Mouse (Mus musculus) thymus, adult 2 months (tissue): ENCODE data around the gene Gtf2h2. TPM values are rescaled to one million over a fixed set of nuclear protein-coding genes. Genes with fewer than 3 reads are reported as not detected.

Experiments used
- DNase-seq: peaks from one replicate; pipeline ENCODE4 v3.0.0; 2021
- H3K27ac ChIP-seq: fragments of 200-500 bp; 2 replicates; pipeline ENCODE4 v1.5.1; 2012; ENCODE audit warnings: low read length, control low read depth; ENCODE audit not compliant: control insufficient read depth, insufficient read depth
- H3K27me3 ChIP-seq: fragments of 200-500 bp; 2 replicates; pipeline ENCODE4 v1.6.1; 2012; ENCODE audit warnings: mild to moderate bottlenecking, low read length, moderate library complexity, mixed read lengths; ENCODE audit not compliant: control insufficient read depth, insufficient read depth
- H3K36me3 ChIP-seq: fragments of 200-500 bp; 2 replicates; pipeline ENCODE4 v1.6.1; 2012; ENCODE audit warnings: mild to moderate bottlenecking, low read length, moderate library complexity; ENCODE audit not compliant: control insufficient read depth, insufficient read depth
- H3K4me1 ChIP-seq: fragments of 200-500 bp; replicated peaks from 2 replicates; pipeline ENCODE4 v1.6.1; 2012; ENCODE audit warnings: low read length; ENCODE audit not compliant: control insufficient read depth, insufficient read depth
- H3K4me3 ChIP-seq: fragments of 200-500 bp; 2 replicates; pipeline ENCODE4 v1.5.1; 2012; ENCODE audit warnings: mild to moderate bottlenecking, low read length, control low read depth, moderate library complexity; ENCODE audit not compliant: control insufficient read depth, insufficient read depth
- CTCF ChIP-seq: fragments of 200-500 bp; IDR thresholded peaks from 2 replicates; pipeline ENCODE4 v1.5.1; 2012; ENCODE audit warnings: mild to moderate bottlenecking, control low read depth, low read length, moderate library complexity, borderline replicate concordance; ENCODE audit not compliant: control insufficient read depth, poor library complexity, insufficient read depth; ENCODE audit errors: extremely low read depth
- POLR2A ChIP-seq: fragments of 200-500 bp; IDR thresholded peaks from 2 replicates; pipeline ENCODE4 v1.6.1; 2012; ENCODE audit warnings: mild to moderate bottlenecking, low read length, control low read depth, moderate library complexity; ENCODE audit not compliant: control insufficient read depth, poor library complexity, insufficient read depth; ENCODE audit errors: extremely low read depth
- WGBS: fragments of 180-500 bp; shearing (Covaris S2); methylation state at CpG from one replicate; pipeline ENCODE4 v1.1.7; 2018; 5-methylcytosine and 5-hydroxymethylcytosine counted together
- polyA plus RNA-seq: library from polyadenylated mRNA; depleted of rRNA; stranded (reverse); fragments of >200 nt; gene quantifications from 2 replicates; pipeline ENCODE4 v1.2.3, GENCODE M21; 2012

Gene Gtf2h2
- polyA plus RNA-seq, 1 experiment, result 44.7 TPM

- TF ChIP-seq CTCF, result no peak
- TF ChIP-seq POLR2A, result no peak
- H3K36me3 ChIP-seq, result no peaks in the 10 kb centered on the region
- no peak overlapping the region for H3K4me3 ChIP-seq
- H3K27ac ChIP-seq, result no peak overlapping the region
- H3K27me3 ChIP-seq, result no peaks in the 10 kb centered on the region
- 94% methylated on average over 2 of the region's 2 CpGs for WGBS
- no peak for DNase-seq
- no peaks in the 10 kb centered on the region for H3K4me1 ChIP-seq
Observed at GRCm38 (mm10) chr13:100523698-100524097, 31.3 kb upstream of the Gtf2h2 start.

GRCm38 (mm10) chr13:100521724-100522591 lies 29.6 kb upstream of the Gtf2h2 start:
- DNase-seq, result no peak
- Histone ChIP-seq H3K27me3 (no peaks in the 10 kb centered on the region), H3K36me3 (no peaks in the 10 kb centered on the region), H3K4me1 (no peaks in the 10 kb centered on the region), H3K27ac (no peak overlapping the region), H3K4me3 (no peak overlapping the region)
- TF ChIP-seq CTCF (no peak), POLR2A (no peak)
- 93% methylated on average over 9 of the region's 9 CpGs for WGBS

GRCm38 (mm10) chr13:100519162-100519561 lies 26.8 kb upstream of the Gtf2h2 start:
- Histone ChIP-seq H3K36me3 (no peaks in the 10 kb centered on the region), H3K4me1 (no peaks in the 10 kb centered on the region), H3K27ac (no peak overlapping the region), H3K4me3 (no peak overlapping the region), H3K27me3 (no peaks in the 10 kb centered on the region)
- DNase-seq, result no peak
- no peak for TF ChIP-seq POLR2A
- no peak for TF ChIP-seq CTCF
- 81% methylated on average over 2 of the region's 2 CpGs for WGBS

- TF ChIP-seq CTCF (no peak), POLR2A (no peak)
- 75% methylated on average over 6 of the region's 6 CpGs for WGBS
- H3K27me3 ChIP-seq, result no peaks in the 10 kb centered on the region
- no peak for DNase-seq
- no peak overlapping the region for H3K4me3 ChIP-seq
- H3K27ac ChIP-seq, result no peak overlapping the region
- H3K4me1 ChIP-seq, result no peaks in the 10 kb centered on the region
- H3K36me3 ChIP-seq, result no peaks in the 10 kb centered on the region
Observed at GRCm38 (mm10) chr13:100518191-100518590, 25.8 kb upstream of the Gtf2h2 start.

- 78% methylated on average over 6 of the region's 6 CpGs for WGBS
- H3K36me3 ChIP-seq, result no peaks in the 10 kb centered on the region
- no peaks in the 10 kb centered on the region for H3K4me1 ChIP-seq
- no peak overlapping the region for H3K4me3 ChIP-seq
- H3K27me3 ChIP-seq, result no peaks in the 10 kb centered on the region
- TF ChIP-seq POLR2A (no peak), CTCF (no peak)
- no peak for DNase-seq
- H3K27ac ChIP-seq, result no peak overlapping the region
Observed at GRCm38 (mm10) chr13:100517652-100518153, 25.3 kb upstream of the Gtf2h2 start.

GRCm38 (mm10) chr13:100516213-100517105 lies 24.1 kb upstream of the Gtf2h2 start:
- Histone ChIP-seq H3K4me3 (no peak overlapping the region), H3K4me1 (no peaks in the 10 kb centered on the region), H3K36me3 (no peaks in the 10 kb centered on the region), H3K27me3 (no peaks in the 10 kb centered on the region), H3K27ac (no peak overlapping the region)
- TF ChIP-seq CTCF (no peak), POLR2A (no peak)
- WGBS, result 88% methylated on average over 12 of the region's 12 CpGs
- no peak for DNase-seq
